Mouse (Mus musculus): ENCODE results near the gene Pon1.

Gene Pon1

DNA sequence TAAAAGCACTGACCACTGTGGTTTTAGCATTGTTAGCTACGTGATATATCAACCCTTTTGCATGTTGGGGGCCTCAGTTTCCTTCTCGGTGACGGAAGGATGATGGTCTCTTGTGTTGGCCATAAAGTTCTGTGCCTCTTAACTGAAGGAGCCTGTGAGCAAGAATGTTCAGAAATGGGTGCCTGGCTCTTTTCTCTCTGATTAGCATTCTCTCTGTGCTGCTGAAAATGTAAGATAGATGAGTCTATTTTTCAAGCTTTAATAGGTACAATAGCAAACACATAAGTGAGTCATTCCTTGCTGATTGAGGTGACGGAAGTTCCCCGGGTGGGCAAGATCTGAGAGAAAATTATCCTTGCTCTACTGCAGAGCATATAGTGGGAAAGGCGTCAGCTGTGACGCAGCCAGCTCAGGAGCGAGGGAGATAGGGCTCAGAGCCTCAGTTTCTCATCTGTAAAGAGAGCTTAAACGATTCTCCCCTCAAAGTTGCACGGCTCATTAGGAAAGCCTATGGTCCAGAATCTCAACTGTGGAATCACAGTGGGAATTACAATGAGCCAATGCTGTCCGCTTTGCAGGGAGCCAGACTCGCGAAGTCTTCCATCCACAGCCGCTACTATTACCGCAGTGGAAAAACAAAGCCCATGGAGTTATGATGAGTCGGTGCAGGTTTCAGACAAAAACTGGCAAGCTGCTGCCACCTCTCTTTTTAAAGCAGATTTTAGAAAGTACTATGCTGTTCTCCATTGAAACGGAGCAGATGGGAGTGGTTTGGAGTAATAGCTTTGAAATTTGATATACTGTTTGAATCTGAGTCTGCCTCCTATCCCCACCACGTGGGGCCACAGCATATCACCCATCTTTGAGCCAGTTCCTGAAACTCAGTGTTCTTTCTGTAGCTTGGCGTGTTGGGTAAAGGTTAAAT, 15.5 kb downstream of the Pon1 start:
- 27% methylated on average over 19 of the region's 19 CpGs for WGBS

DNA sequence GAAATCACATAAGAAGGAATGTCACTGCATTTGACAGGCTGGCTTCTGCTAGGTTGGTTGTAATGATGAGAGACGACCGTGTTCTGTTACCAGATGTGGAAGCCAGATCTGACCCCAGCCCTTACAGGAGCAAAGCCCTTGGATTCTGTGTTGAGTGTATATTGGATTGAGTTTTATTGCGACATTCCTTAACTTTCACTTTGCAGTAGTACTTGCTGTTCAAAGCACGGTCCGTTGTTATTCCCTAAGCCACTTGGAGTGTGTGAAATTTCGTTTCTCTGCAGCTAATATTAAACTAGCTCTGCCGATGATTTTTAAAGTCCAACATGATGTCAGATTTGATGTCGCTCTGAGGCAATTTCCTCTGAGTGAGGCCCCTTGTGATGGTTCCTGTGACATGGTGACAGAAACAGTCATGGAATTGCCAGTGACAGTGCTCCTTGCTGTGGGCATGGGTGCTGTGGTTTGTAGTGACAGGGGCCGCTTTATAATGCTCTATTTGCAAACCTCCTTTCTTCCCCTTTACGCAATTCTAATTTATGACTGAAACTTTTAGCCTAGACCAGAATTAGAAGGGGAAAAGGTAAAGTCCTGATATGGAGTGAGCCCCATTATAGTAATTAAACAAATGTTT, 19.4 kb downstream of the Pon1 start:
- WGBS = 93% methylated on average over 10 of the region's 10 CpGs

DNA sequence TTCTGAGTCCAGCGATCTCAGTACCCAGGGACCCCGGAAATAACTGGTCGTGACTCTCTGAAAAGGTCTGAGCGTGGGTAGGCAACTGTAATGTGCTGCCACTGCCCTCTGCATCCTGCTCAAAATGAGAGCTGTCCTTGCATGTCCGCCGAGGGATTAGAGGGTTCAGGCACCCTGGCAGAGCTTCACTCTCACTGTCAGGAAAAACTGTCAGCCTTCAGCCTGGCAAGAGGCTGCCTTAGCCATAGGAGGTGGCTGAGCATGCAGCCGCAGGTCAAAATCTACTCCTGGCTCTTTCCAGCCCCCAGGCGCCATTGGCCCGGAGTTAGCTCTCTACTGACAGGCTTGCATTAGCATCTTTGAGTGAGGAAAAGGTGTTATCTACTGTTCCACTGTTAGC, 21.2 kb downstream of the Pon1 start:
- WGBS = 83% methylated on average over 9 of the region's 9 CpGs

DNA sequence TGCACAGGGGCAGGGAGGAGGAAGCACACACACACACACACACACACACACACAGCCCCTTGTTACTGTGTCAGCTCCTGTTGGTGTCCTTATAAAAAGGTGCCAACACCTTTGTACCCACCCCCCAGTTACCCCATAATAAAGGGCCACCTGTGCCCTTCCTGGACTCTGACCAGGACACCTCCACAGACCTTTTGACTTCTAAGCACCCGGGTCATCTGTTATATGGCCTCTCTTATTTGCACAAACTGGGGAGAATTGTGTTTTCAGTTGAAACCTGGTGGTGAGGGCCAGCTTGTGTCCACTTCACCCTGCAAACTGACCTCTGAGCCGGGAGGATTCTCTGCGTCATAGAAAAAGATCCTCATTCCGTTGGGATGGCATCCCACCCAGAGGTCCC, 22.3 kb downstream of the Pon1 start:
- 92% methylated on average over 4 of the region's 4 CpGs for WGBS

DNA sequence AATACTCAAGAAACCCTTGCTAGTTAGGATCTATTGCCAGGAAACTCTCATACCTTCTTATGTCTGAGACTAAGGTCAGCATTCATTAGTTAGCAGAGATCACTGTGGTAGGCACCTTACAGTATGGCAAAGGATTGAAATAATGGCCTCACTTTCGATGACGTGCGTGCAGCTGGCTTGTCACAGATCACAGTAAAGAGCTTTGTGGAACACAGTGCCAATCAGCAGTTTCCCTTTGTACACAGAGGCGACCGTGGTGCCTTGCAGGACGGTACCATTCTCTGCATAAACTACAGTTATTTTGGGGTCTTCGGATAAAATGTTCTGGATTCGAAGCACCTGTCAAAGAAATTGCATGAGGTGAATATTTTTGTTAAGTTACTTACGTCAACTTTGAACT, 25.6 kb downstream of the Pon1 start:
- WGBS = 60% methylated on average over 9 of the region's 9 CpGs

DNA sequence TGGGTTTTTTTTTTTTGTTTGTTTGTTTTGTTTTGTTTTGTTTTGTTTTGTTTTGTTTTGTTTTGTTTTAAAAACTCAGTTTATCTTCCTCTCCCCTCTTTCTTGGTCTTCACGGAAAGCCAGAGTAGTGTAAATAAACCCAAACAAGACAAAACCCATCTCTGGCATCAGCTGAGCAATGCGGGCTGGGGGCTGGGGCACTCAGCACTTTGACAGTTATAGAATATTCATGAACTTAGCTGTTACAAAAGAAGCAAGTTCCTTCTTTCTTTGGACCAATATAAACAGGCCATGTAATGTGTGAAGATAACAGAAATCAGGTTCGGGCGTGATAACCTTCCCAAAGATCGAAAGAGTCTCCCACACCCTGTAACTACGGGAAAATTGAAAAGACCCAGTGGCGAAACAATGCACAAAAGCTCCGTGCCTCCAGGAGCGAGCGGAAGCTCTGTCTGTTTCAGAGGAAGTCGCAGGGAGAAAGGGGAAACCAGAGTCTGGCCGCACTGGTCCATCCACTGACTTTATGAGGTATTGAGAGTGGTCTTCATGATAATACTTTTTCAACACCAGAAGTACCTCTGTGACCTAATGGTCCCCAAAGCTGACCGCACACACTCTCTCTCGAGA, 26.6 kb downstream of the Pon1 start:
- 38% methylated on average over 14 of the region's 14 CpGs for WGBS

DNA sequence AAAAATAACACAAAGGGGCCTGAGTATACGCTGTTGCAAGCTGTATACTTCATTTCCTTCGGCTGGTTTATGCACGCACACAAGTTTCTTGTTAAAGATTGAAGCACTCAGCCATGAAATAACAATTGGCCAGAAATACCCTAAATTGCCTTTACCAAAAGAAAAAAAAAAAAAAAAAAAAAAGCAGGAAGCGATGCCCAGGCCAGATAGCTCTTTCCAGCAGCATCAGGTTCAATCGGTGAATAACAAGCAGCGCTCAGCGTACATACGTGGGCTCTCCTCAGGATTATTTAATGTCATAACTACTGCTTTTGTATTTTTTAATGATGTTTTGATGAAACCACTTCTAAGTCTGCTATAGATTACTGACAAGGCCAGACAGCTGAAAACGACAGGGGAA, 28.9 kb downstream of the Pon1 start:
- 77% methylated on average over 9 of the region's 9 CpGs for WGBS

DNA sequence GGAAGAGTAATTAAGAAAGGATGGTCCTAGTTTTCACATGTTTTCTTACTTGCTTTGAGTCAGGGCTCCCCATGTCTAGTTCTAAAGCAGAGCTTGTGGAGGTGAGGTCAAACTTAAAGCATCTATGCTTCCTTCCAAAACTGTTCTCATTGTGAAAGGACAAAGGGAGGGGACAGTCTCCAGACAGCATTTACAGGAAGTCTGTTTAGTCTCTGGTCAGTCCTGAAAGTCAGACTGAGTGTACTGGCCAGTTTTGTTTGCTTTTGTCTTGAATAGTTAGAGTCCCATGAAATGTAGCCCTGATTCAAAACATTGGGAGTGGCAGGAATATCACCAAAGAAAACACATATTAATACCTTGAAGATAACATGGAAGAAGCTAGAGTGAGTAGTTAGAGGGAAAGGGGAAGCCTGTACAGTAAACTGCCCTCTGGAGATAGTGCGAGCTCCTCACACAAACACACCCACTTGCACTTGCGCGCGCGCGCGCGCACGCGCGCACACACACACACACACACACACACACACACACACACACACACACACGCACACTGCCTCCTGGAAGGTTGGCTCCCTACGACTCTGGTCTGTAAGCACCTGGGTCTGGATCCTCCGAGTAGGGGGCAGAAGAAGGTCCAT, 30.1 kb downstream of the Pon1 start:
- 95% methylated on average over 14 of the region's 14 CpGs for WGBS

DNA sequence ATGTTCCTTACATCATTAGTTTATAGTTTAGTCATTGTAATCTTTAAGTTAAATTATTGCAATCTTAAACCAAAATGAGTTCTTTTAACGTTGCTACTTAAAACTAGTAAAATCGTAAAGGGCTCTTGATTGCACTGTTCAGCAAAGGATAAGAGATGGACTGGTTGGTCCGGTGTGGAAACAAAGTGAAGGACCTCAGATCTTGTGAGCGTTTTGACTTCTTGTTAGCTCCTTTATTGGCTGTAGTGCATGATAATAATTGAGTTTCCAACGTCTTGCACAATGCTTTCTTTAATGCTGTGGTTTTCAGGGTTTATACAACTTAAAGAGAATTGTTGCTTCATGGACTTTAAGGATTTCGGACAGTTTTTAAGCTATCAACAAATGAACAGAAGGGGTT, 31.7 kb downstream of the Pon1 start:
- 92% methylated on average over 6 of the region's 6 CpGs for WGBS

DNA sequence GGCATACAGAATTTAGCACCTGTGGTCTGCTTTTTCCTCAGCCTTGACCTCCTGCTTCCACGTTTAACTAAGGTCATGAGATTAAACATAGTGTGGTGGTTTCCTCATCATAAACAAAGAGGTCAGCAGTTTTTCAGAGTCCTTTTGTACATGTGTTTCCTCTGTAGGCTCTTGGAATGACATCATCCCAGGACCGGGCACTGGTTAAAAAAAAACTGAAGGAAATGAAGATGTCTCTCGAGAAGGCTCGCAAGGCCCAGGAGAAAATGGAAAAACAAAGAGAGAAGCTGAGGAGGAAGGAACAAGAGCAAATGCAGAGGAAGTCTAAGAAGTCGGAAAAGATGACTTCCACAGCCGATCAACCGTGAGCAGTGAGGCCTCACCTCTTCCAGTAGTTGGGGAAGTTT, 34.4 kb downstream of the Pon1 start:
- 66% methylated on average over 7 of the region's 7 CpGs for WGBS

DNA sequence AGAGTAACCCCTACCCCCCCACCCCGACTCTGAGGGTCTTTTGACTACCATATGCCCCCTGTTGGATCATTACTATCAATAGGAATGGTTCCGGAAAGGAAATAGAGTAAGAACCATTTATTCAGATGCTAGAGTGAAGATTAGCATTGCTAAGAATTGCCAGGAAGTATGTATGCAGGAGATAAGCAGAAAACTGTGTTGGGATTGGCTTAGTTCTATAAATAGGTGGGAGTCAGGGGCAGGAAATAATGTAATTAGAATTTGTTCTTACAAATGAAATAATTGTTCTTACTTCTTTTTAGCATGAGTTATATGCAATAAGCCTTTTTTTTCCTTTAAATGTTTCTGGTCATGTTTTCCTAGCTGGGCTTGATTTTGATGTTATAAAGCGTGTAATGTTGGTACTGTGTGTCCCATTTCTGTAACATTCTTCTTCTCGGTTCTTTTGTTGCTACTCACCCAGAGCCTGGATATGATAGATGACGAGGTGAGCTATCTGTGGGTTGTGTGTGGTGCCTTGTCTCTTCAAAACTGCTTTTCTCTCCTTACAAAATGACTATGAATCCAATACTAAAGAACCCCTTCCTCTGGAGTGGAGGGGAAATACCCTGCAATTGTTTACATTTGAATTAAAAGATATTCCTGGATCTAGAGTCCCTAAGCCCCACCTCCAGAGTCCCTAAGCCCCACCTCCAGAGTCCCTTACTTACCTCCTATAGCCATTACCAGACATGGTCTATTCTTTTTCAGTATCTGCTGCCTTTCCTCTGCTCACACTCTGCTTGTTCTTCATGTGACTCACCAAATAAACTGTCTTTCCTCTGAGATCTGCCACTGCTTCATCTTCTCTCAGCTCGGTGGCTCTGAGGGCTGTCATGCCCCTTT, 37.0 kb downstream of the Pon1 start:
- 82% methylated on average over 6 of the region's 6 CpGs for WGBS

DNA sequence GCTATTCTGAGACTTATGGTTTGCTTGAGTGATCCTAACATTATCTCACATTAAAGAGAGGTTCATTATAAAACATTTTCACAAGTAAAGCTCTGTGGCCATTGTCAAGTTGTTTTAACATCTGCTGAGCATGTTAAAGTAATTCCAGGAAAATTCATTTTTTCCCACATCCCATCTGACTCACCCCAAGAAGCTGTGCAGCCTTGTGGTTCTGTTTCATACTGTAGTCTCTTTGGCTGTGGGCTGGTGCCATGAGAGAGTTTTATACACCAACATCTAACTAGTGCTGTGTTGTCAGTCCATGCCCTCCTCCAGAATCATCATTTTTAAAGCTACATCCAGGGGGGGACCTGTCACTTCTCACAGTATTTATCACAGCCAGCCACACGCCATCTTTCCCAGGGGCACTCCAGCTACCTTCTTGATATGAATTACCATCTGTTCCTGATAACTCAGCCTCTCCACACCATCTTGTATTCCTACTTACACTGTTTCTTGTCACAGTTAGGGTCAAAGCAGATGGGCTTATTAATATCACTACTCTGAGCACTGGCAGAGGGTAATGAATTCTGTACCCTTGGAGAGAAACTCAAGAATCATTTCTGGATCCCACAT, 38.3 kb downstream of the Pon1 start:
- 64% methylated on average over 1 of the region's 1 CpGs for WGBS

DNA sequence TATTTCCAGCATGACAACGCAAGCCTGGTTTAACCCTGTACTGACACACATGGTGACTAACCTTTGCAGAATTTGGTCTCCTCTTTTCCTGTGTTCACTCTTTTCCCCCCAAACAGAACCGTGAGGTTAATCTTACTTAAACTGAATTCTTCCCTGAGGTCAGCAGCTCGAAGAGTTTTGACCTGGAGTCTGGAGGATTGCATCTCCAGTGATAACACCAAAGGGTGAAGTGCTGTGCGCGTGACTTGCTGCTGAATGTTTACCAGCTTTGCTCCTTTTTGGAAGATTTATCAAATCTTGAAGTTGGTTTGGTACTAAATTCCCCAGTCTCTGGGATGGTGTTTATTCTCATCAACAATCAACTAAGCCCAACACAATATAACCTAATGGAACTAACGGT, 39.0 kb downstream of the Pon1 start:
- WGBS = 95% methylated on average over 6 of the region's 6 CpGs

DNA sequence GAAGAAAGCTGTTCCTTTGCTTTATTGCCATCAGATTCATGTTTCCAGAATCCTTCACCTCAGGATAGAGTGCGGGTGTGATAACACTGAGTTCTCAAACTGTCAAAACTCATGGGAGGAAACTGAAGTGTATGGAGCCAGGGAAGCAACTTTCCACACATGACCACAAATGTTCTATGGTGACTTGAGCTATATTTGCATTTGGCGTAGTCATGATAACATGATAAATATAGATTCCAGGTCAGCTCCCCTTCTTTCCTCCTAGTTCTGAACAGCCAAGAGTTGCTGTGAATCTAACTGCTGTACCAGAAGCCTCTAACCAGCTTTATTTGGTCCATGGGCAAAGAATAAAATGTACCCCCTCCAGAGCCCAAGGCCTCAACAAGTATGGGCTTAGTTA, 41.6 kb downstream of the Pon1 start:
- 58% methylated on average over 2 of the region's 2 CpGs for WGBS

DNA sequence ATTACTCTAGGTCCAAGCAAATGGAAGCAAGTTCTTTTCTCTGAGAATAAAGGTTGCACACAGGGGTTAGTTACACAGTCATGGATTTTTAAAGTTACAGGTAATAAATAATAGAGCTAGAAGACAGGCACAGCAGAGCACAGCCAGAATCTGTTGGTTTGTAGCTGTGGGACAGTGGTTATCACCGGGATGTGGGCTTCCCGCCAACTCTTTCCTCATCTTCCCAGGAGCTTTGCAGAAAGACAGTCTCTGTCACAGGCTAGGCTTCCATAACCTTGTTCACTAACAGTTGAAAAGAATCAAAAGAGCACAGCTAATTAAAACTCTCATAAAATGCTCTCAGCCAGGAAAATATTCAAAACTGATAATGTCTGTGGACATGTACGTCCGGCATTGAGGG, 42.6 kb downstream of the Pon1 start:
- 80% methylated on average over 4 of the region's 4 CpGs for WGBS

DNA sequence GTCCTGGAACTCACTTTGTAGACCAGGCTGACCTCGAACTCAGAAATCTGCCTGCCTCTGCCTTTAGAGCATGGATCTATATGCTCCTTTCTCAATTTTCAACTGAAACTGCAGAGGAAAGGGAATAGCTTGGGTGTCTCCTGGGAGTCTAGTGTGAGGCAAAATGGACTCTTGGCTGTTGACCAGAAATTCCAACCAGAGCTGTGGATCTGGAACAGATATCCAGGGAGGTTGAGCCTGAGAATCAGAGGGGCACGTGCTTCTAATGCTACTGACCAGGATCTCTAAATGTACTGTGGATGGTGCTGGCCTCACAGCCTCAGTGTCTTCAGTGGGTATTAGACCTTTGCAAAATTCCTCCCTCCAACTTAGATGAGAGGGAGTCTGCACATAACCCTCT, 43.8 kb downstream of the Pon1 start:
- WGBS = 83% methylated on average over 2 of the region's 2 CpGs

DNA sequence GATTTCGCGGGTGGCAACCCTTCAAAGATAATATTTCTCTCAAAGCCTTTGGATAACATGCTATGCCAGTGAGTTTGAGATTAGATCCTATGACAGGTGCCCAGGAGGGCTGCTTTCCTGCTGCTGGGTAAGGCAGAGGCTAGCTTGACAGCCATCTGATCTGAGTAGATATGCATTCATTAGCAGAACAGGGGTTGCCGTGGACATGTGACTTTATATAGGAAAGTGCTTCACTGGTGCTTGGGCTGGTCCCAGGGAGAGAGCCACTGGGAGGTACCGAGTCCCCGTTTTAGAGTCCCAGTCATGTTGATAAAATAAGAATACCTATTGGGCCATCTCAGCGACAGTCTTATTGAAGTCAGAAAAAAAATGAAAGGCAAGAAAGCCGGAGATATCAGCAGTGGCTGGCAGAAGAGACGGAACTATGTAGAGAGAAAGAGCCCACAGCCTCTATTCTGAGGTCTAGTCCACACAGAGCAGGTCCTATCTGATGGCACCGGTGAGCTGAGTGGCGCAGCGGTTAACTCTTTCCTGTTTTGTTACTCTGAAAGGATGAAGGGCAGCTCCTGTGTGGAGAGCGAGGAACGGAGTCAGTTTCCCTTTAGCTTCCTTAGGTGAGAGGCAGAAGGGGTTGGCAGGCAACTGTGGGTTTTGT, 46.1 kb downstream of the Pon1 start:
- 83% methylated on average over 13 of the region's 13 CpGs for WGBS

DNA sequence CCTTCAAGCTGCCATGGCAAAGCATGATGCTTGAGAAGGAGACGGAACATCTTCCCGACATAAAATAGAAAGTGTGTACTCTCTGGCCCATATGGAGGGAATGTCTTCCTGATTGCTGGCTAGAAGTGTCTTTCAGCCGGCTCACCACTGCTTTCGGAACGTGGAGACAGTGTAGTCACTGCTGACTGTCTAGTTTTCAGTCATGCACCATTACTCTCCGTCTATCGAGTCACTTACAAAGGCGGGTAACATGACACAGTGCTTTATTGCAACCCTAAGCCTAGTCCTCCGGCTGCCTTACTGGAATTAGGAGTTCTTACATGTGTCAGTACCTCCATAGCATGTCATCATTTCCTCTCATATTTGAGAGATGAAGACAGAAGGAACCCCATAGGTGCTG, 54.1 kb downstream of the Pon1 start:
- 86% methylated on average over 9 of the region's 9 CpGs for WGBS

DNA sequence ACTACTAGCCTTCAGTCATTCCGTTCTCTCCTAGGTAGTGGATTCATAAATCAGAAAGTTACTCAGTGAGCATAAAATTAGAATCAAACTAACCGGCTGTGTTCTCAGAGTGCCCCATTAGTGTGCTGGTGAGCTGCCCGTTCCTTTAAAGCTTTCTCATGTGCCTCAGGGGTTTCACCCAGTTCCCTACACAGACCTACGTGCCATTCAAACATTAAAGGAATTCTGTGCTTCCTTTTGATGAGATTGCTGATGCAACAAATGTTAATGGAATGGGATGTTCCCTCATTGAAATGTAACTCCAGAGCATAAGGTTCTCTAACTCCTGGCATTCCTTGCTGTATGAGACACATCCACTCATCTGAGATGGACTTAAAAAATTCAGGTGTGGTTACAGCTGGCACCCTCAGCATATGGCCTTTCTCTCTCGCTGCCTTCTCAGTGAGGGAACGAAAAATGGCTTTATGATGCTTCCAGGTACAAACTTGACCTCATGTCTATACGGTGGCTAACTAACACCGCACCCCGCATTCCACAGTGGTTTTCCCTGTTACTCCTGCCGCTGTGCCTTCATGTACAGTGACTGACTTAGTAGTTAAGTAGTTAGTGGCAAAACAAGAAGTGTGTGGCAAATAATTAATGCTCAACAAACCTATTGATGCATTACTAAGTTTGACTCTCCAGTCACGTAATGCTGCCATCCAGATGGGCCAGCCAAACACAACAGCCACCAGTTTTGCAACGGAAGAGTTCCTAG, 54.7 kb downstream of the Pon1 start:
- 89% methylated on average over 12 of the region's 12 CpGs for WGBS

DNA sequence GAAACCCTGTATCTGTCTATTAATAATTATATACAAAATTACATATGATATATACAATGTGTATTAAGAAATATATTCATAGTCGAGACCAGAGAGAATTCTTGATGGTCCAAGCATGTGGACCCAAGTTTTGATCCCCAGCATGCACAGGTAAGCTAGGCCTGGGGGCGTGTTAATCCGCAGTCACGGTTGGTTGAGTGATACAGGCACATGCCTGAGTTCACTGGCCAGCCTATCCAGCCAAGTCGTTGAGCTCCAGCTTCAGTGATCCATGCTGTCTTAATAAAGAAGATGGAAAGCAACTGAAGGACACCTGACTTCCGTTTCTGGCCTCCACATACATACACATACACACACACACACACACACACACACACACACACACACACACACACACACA, 57.7 kb downstream of the Pon1 start:
- WGBS = 90% methylated on average over 6 of the region's 6 CpGs
